Mouse (Mus musculus) hindbrain, embryonic 14.5 days (tissue): ENCODE measurements around the gene Endov. TPM values are rescaled to one million over a fixed set of nuclear protein-coding genes. Genes with fewer than 3 reads are reported as not detected.
A peak's percentile ranks its signal among the peaks of the same experiment; 100 is the strongest.

ENCODE experiments used
- ATAC-seq: fragments of 200-750 bp; cut with Nextera tagmentation; 2 replicates; pipeline ENCODE4 v1.8.0; 2017; ENCODE audit warnings: moderate number of reproducible peaks, mild to moderate bottlenecking, moderate TSS enrichment, moderate library complexity; ENCODE audit not compliant: low FRiP score
- DNase-seq: peaks from one replicate; pipeline ENCODE4 v3.0.0-alpha.2; 2015; ENCODE audit warnings: low spot score
- H3K27ac ChIP-seq: fragments of 300-500 bp; sonication (generic); 2 replicates; pipeline ENCODE4 v1.5.1; 2014; ENCODE audit warnings: mild to moderate bottlenecking, moderate library complexity
- H3K27me3 ChIP-seq: fragments of 300-500 bp; sonication (generic); 2 replicates; pipeline ENCODE4 v1.6.1; 2014; ENCODE audit warnings: mild to moderate bottlenecking, low read length, mixed read lengths; ENCODE audit not compliant: control insufficient read depth, insufficient read depth
- H3K36me3 ChIP-seq: fragments of 300-500 bp; sonication (generic); replicated peaks from 2 replicates; pipeline ENCODE4 v1.6.1; 2014; ENCODE audit not compliant: control insufficient read depth, insufficient read depth
- H3K4me1 ChIP-seq: fragments of 300-500 bp; sonication (generic); replicated peaks from 2 replicates; pipeline ENCODE4 v1.6.1; 2014; ENCODE audit warnings: antibody characterized with exemption, low read length, mixed read lengths; ENCODE audit not compliant: control insufficient read depth, insufficient read depth
- H3K4me2 ChIP-seq: fragments of 300-500 bp; sonication (generic); replicated peaks from 2 replicates; pipeline ENCODE4 v1.6.1; 2014; ENCODE audit warnings: mild to moderate bottlenecking, moderate library complexity
- H3K4me3 ChIP-seq: fragments of 300-500 bp; sonication (generic); replicated peaks from 2 replicates; pipeline ENCODE4 v1.5.1; 2014; ENCODE audit warnings: mild to moderate bottlenecking, low read length
- H3K9ac ChIP-seq: fragments of 300-500 bp; sonication (generic); 2 replicates; pipeline ENCODE4 v1.6.1; 2014
- H3K9me3 ChIP-seq: fragments of 300-500 bp; sonication (generic); 2 replicates; pipeline ENCODE4 v1.6.1; 2016; ENCODE audit warnings: low read length; ENCODE audit not compliant: control insufficient read depth
- WGBS: fragments of 180-500 bp; shearing (Covaris S2); extraction: QIAGEN DNeasy Blood & Tissue Kit; methylation state at CpG from one replicate; pipeline ENCODE4 v1.1.7; 2014; 5-methylcytosine and 5-hydroxymethylcytosine counted together
- polyA plus RNA-seq: library from polyadenylated mRNA; unstranded; fragments of >200 nt; fragmentation: Nextera tagmentation; extraction: Ambion mirVana; gene quantifications from 2 replicates; pipeline ENCODE4 v1.2.1, GENCODE M21; 2014

Gene Endov
- polyA plus RNA-seq, 1 experiment from 2014 or later = 15.9 TPM

- H3K4me2 ChIP-seq = no peak overlapping the region
- peaks cover 5% of the 10 kb centered on the region; the same call in 1 of the 2 replicates for H3K27me3 ChIP-seq
- WGBS = 90% methylated on average over 7 of the region's 7 CpGs
- no peak overlapping the region for H3K4me3 ChIP-seq
- no peak for DNase-seq
- no peaks in the 10 kb centered on the region for H3K36me3 ChIP-seq
- peaks cover 31% of the 10 kb centered on the region for H3K4me1 ChIP-seq
- H3K27ac ChIP-seq = no peak overlapping the region
- no peak overlapping the region for H3K9ac ChIP-seq
- no peaks in the 10 kb centered on the region for H3K9me3 ChIP-seq
- ATAC-seq = no peak
Measured at GRCm38 (mm10) chr11:119555170-119555569, 64.0 kb downstream of the Endov start.

GRCm38 (mm10) chr11:119557940-119558869 is 67.1 kb downstream of the Endov start:
- no peak for DNase-seq
- ATAC-seq = peak; percentile 41; the same call in 1 of the 2 replicates
- WGBS = 11% methylated on average over 15 of the region's 17 CpGs

GRCm38 (mm10) chr11:119558870-119559610 is 67.9 kb downstream of the Endov start:
- H3K4me1 ChIP-seq = peaks cover 26% of the 10 kb centered on the region

More at GRCm38 (mm10) chr11:119557940-119558869, 67.1 kb downstream of the Endov start:
- peak overlapping the region; percentile 45 for H3K9ac ChIP-seq
- H3K36me3 ChIP-seq = no peaks in the 10 kb centered on the region
- no peak overlapping the region for H3K4me3 ChIP-seq
- H3K9me3 ChIP-seq = no peaks in the 10 kb centered on the region
- H3K4me1 ChIP-seq = peaks cover 26% of the 10 kb centered on the region
- peak overlapping the region; percentile 22 for H3K4me2 ChIP-seq
- peak overlapping the region; percentile 91 for H3K27ac ChIP-seq
- H3K27me3 ChIP-seq = peaks cover 4% of the 10 kb centered on the region; the same call in 1 of the 2 replicates

More at GRCm38 (mm10) chr11:119558870-119559610, 67.9 kb downstream of the Endov start:
- no peak overlapping the region for H3K4me3 ChIP-seq
- H3K4me2 ChIP-seq = peak overlapping the region; percentile 22
- H3K27ac ChIP-seq = peak overlapping the region; percentile 91
- ATAC-seq (peak; percentile 64), DNase-seq (peak; percentile 54)
- 11% methylated on average over 8 of the region's 9 CpGs for WGBS
- H3K9ac ChIP-seq = peak overlapping the region; percentile 45
- no peaks in the 10 kb centered on the region for H3K9me3 ChIP-seq
- no peaks in the 10 kb centered on the region for H3K36me3 ChIP-seq
- peaks cover 1% of the 10 kb centered on the region; the same call in 1 of the 2 replicates for H3K27me3 ChIP-seq

Other genes with a start within 250 kb of the Endov start
- 78.7 and 82.4 TPM in 2 replicates for gene Gaa, start 223.5 kb upstream of the Endov start, polyA plus RNA-seq
- gene Eif4a3, start 191.3 kb upstream of the Endov start, polyA plus RNA-seq = 223 and 243 TPM in 2 replicates
- 0.16 and 0.18 TPM in 2 replicates for gene Card14, start 183.6 kb upstream of the Endov start, polyA plus RNA-seq
- 3.4 and 5.1 TPM in 2 replicates for gene Sgsh, start 135.8 kb upstream of the Endov start, polyA plus RNA-seq
- 5.0 and 6.0 TPM in 2 replicates for gene Slc26a11, start 135.8 kb upstream of the Endov start, polyA plus RNA-seq
- gene Rnf213, start 98.2 kb upstream of the Endov start, polyA plus RNA-seq = 1.5 and 2.2 TPM in 2 replicates
- 17.4 and 20.5 TPM in 2 replicates for gene Nptx1, start 56.4 kb downstream of the Endov start, polyA plus RNA-seq
- 12.3 and 13.2 TPM in 2 replicates for gene Rptor, start 111.6 kb downstream of the Endov start, polyA plus RNA-seq